Mouse (Mus musculus): Measurements from ENCODE around the gene Cyb5rl.

- TF ChIP-seq CTCF (conservative IDR thresholded peaks at IDR 0.05; ENCODE audit: low read length) (no peak), POU5F1 (IDR thresholded peaks at IDR 0.05; ENCODE audit: borderline replicate concordance, low read length) (no peak)
Measured at GRCm38 (mm10) chr4:107102220-107102619, 35.4 kb downstream of the Cyb5rl start.
